Mouse (Mus musculus): ENCODE results near the gene Sipa1l1. TPM values are rescaled to one million over a fixed set of nuclear protein-coding genes. Genes with fewer than 3 reads are reported as not detected.
A peak's percentile ranks its signal among the peaks of the same experiment; 100 is the strongest.

Sipa1l1 gene
- 2.2 and 2.7 TPM in 2 replicates for polyA plus RNA-seq (2012; rRNA removed)
- 2.6 TPM in 2 replicates for polyA plus RNA-seq (2014; fragmentation: Nextera tagmentation; extraction: Ambion mirVana)

GRCm38 (mm10) chr12:82168820-82169533 is at the start of gene Sipa1l1:
TSS of gene Sipa1l1 (plus strand) at chr12:82169320.
- ATAC-seq (ENCODE audit: insufficient read depth), result peak; percentile 87
- H3K9me3 ChIP-seq (ENCODE audit: control insufficient read depth, low read length), result no peaks in the 10 kb centered on the region
- no peak for TF ChIP-seq CTCF (IDR thresholded peaks at IDR 0.05; ENCODE audit: low read depth)
- peak; percentile 42; the same call in 1 of the 2 replicates for TF ChIP-seq EP300 (IDR thresholded peaks at IDR 0.05; ENCODE audit: low read depth)

GRCm38 (mm10) chr12:82121947-82122346 is 47.2 kb upstream of the Sipa1l1 start:
- no peaks in the 10 kb centered on the region for H3K9me3 ChIP-seq (ENCODE audit: control insufficient read depth, low read length)
- no peak overlapping the region for H3K9ac ChIP-seq (replicated peaks)
- no peak overlapping the region for H3K4me3 ChIP-seq (ENCODE audit: insufficient read depth in 1 of 2, low read depth in 2 of 2, low read length in 2 of 2)
- DNase-seq (ENCODE audit: low read depth in 3 of 3, low spot score in 3 of 3) (no peak), ATAC-seq (ENCODE audit: insufficient read depth) (no peak)
- H3K4me2 ChIP-seq (ENCODE audit: low read depth), result no peak overlapping the region
- TF ChIP-seq CTCF (IDR thresholded peaks at IDR 0.05; ENCODE audit: low read depth), result no peak
- no peak for TF ChIP-seq EP300 (IDR thresholded peaks at IDR 0.05; ENCODE audit: low read depth)
- peaks cover 0 to 2% of the 10 kb centered on the region in 2 experiments; a peak in 1 of 4 replicates for H3K4me1 ChIP-seq (replicated peaks; ENCODE audit: control insufficient read depth in 2 of 2, insufficient read depth in 2 of 2, low read length in 1 of 2)
- H3K36me3 ChIP-seq (replicated peaks; ENCODE audit: control insufficient read depth, insufficient read depth, low read depth), result no peaks in the 10 kb centered on the region
- no peak overlapping the region for H3K27ac ChIP-seq
- no peaks in the 10 kb centered on the region for H3K27me3 ChIP-seq (ENCODE audit: control insufficient read depth, insufficient read depth, low read length)
- WGBS (ENCODE audit: insufficient replicate concordance), result 55% methylated on average over 10 of the region's 10 CpGs

More at GRCm38 (mm10) chr12:82168820-82169533, at the start of gene Sipa1l1:
- DNase-seq (ENCODE audit: low read depth in 3 of 3, low spot score in 3 of 3), result peak; percentile 80 to 86 (median 86)
- WGBS (ENCODE audit: insufficient replicate concordance), result 2% methylated on average over 37 of the region's 43 CpGs
- Histone ChIP-seq H3K9ac (replicated peaks) (peak within 1 kb of the TSS; percentile 67), H3K27ac (no peak within 1 kb of the TSS), H3K27me3 (ENCODE audit: control insufficient read depth, insufficient read depth, low read length) (no peaks in the 10 kb centered on the region; the same call in 1 of the 2 replicates), H3K4me1 (replicated peaks; ENCODE audit: control insufficient read depth in 2 of 2, insufficient read depth in 2 of 2, low read length in 1 of 2) (peaks cover 2 to 20% of the 10 kb centered on the region in 2 experiments; a peak in 2 of 4 replicates), H3K36me3 (replicated peaks; ENCODE audit: control insufficient read depth, insufficient read depth, low read depth) (no peaks in the 10 kb centered on the region), H3K4me3 (ENCODE audit: insufficient read depth in 1 of 2, low read depth in 2 of 2, low read length in 2 of 2) (peak within 1 kb of the TSS; percentile 82 to 93), H3K4me2 (ENCODE audit: low read depth) (peak within 1 kb of the TSS; percentile 84)

GRCm38 (mm10) chr12:82122450-82123249 is 46.5 kb upstream of the Sipa1l1 start:
- no peak overlapping the region for H3K9ac ChIP-seq (replicated peaks)
- no peak overlapping the region for H3K4me3 ChIP-seq (ENCODE audit: insufficient read depth in 1 of 2, low read depth in 2 of 2, low read length in 2 of 2)
- WGBS (ENCODE audit: insufficient replicate concordance), result 9% methylated on average over 22 of the region's 22 CpGs
- H3K36me3 ChIP-seq (replicated peaks; ENCODE audit: control insufficient read depth, insufficient read depth, low read depth), result no peaks in the 10 kb centered on the region
- TF ChIP-seq EP300 (IDR thresholded peaks at IDR 0.05; ENCODE audit: low read depth), result no peak
- TF ChIP-seq CTCF (IDR thresholded peaks at IDR 0.05; ENCODE audit: low read depth), result no peak
- DNase-seq (ENCODE audit: low read depth in 3 of 3, low spot score in 3 of 3) (no peak), ATAC-seq (ENCODE audit: insufficient read depth) (no peak)
- H3K4me2 ChIP-seq (ENCODE audit: low read depth), result peak overlapping the region; percentile 40
- no peak overlapping the region for H3K27ac ChIP-seq
- peaks cover 0 to 2% of the 10 kb centered on the region in 2 experiments; a peak in 1 of 4 replicates for H3K4me1 ChIP-seq (replicated peaks; ENCODE audit: control insufficient read depth in 2 of 2, insufficient read depth in 2 of 2, low read length in 1 of 2)
- no peaks in the 10 kb centered on the region for H3K27me3 ChIP-seq (ENCODE audit: control insufficient read depth, insufficient read depth, low read length)
- no peaks in the 10 kb centered on the region for H3K9me3 ChIP-seq (ENCODE audit: control insufficient read depth, low read length)

DNA sequence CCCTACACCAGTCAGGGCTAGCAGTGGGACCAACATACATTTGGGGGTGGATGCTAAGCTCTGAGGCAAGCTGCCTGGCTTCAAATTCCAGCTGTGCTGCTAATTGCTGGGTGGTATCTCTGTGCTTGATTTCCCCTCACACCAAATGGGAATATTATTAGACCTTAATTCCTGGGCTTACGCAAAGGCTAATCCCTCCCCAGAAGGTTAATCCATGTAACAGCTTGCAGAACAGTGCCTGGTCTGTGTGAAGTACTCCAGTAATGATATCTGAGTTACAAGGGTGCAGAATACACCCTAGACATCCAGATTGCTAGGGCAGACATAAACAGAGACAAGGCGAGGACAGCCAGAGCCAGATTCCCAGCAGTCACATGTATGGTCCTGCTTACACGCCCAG is 42.3 kb upstream of the Sipa1l1 start:
- Histone ChIP-seq H3K4me2 (ENCODE audit: low read depth) (no peak overlapping the region), H3K4me3 (ENCODE audit: insufficient read depth in 1 of 2, low read depth in 2 of 2, low read length in 2 of 2) (no peak overlapping the region), H3K9ac (replicated peaks) (no peak overlapping the region), H3K27me3 (ENCODE audit: control insufficient read depth, insufficient read depth, low read length) (no peaks in the 10 kb centered on the region), H3K9me3 (ENCODE audit: control insufficient read depth, low read length) (no peaks in the 10 kb centered on the region), H3K36me3 (replicated peaks; ENCODE audit: control insufficient read depth, insufficient read depth, low read depth) (no peaks in the 10 kb centered on the region), H3K27ac (no peak overlapping the region), H3K4me1 (replicated peaks; ENCODE audit: control insufficient read depth in 2 of 2, insufficient read depth in 2 of 2, low read length in 1 of 2) (peaks cover 0 to 2% of the 10 kb centered on the region in 2 experiments; a peak in 1 of 4 replicates)
- TF ChIP-seq CTCF (IDR thresholded peaks at IDR 0.05; ENCODE audit: low read depth) (no peak), EP300 (IDR thresholded peaks at IDR 0.05; ENCODE audit: low read depth) (no peak)
- DNase-seq (ENCODE audit: low read depth in 3 of 3, low spot score in 3 of 3) (no peak), ATAC-seq (ENCODE audit: insufficient read depth) (no peak)
- WGBS (ENCODE audit: insufficient replicate concordance), result 59% methylated on average over 3 of the region's 3 CpGs
